Mouse (Mus musculus) C2C12 (cell line): ENCODE results near the gene Plekha6.

Source experiments
- CEBPB ChIP-seq: IDR thresholded peaks from one replicate; pipeline ENCODE4 v1.6.1; 2011; ENCODE audit warnings: low read depth, mild to moderate bottlenecking, control low read depth, moderate library complexity
- CTCF ChIP-seq: IDR thresholded peaks from one replicate; pipeline ENCODE4 v1.5.1; 2011; ENCODE audit not compliant: control insufficient read depth, insufficient read depth, insufficient read length
- FOSL1 ChIP-seq: IDR thresholded peaks from one replicate; pipeline ENCODE4 v1.8.0; 2011; ENCODE audit warnings: mild to moderate bottlenecking, low read length; ENCODE audit not compliant: poor library complexity, insufficient read depth, severe bottlenecking
- MAX ChIP-seq: IDR thresholded peaks from one replicate; pipeline ENCODE4 v1.6.1; 2011; ENCODE audit warnings: mild to moderate bottlenecking, control low read depth
- MYOD1 ChIP-seq: IDR thresholded peaks from one replicate; pipeline ENCODE4 v1.6.1; 2011; ENCODE audit warnings: low read depth; ENCODE audit not compliant: control insufficient read depth, insufficient read length
- USF1 ChIP-seq: IDR thresholded peaks from one replicate; pipeline ENCODE4 v1.6.1; 2011; ENCODE audit warnings: low read depth, mild to moderate bottlenecking, control low read depth, moderate library complexity

DNA sequence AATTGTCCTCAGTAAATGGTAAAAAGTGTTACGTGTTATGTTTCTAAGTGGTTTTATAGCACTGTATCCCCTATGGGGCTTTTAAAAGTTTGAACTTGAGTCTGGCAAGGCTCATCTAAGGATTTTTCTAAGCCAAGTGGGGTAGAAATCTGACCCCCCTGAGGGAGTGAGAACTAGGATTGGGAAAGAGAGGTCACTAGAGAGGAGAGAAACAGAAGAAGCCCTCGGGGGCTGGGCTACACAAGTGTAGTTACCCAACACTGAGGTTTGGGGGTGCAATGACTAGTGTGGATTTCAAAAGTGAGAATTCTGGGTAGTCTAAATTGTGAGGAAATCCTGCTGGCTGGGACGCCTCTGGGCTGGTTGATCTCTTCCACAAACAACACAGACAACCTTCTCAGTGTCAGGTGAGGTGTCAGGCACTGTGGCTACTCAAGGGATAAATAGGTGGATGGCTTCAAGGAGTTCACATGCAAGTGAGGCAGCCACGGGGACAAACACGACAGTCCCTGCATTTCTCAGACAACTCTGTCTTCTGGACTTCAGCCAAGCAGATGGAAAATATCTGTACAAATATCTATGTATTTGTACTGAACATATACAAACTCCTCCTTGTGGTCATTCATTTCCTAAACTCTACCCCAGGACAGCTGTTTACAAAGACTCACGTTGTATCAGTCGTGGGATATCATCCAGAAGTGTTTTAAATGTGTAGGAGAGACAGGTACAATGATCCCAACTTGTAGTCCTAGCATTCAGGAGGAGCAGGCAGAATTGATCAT, 43.9 kb upstream of the Plekha6 start:
- TF ChIP-seq CTCF, result no peak
- no peak for TF ChIP-seq MAX
- no peak for TF ChIP-seq FOSL1
- peak; percentile 24 for TF ChIP-seq CEBPB
- no peak for TF ChIP-seq USF1
- TF ChIP-seq MYOD1, result no peak
